Mouse (Mus musculus): ENCODE measurements around the gene Cap1. TPM values are rescaled to one million over a fixed set of nuclear protein-coding genes. Genes with fewer than 3 reads are reported as not detected.
"Not testable (repeated sequence)": the region's sequence is repeated elsewhere in the genome, so short reads cannot be mapped to it uniquely, and the experiment has no call there.

Gene Cap1
- polyA plus RNA-seq, 1 experiment from 2014 or later: 69.4 TPM

GRCm38 (mm10) chr4:122820941-122821340, 64.9 kb downstream of the Cap1 start:
- not testable (repeated sequence) for H3K4me2 ChIP-seq; ATAC-seq (replicated peaks); H3K4me3 ChIP-seq; H3K9ac ChIP-seq; H3K27me3 ChIP-seq (replicated peaks); H3K4me1 ChIP-seq; H3K36me3 ChIP-seq (replicated peaks); H3K9me3 ChIP-seq; H3K27ac ChIP-seq
- WGBS: 37% methylated on average over 10 of the region's 10 CpGs

GRCm38 (mm10) chr4:122816202-122816601, 69.7 kb downstream of the Cap1 start:
- H3K9me3 ChIP-seq: no peaks in the 10 kb centered on the region
- no peak overlapping the region for H3K4me3 ChIP-seq
- H3K27ac ChIP-seq: no peak overlapping the region
- no peaks in the 10 kb centered on the region for H3K27me3 ChIP-seq (replicated peaks)
- no peak overlapping the region for H3K4me2 ChIP-seq
- H3K36me3 ChIP-seq (replicated peaks): no peaks in the 10 kb centered on the region
- H3K4me1 ChIP-seq: no peaks in the 10 kb centered on the region
- no peak for ATAC-seq (replicated peaks)
- WGBS: 70% methylated on average over 1 of the region's 1 CpGs
- no peak overlapping the region for H3K9ac ChIP-seq

DNA sequence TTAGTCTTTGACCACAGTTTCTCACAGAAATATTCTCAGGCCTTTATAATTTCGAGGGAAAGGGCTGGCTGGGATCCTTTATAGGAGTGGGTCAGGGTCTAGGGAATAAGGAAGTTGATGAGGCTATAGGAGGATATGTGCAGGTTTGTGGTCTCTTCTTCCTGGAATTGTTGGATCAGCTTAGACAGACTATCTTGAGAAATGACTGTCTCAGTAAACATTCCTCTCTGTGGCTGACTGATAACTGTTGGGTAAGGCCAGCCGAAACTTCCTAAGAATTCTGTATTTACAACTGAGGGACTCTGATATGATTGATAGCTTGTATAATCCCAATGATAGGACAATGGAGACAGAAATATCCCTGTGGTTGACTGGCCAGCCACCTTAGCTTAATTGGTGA, 74.0 kb downstream of the Cap1 start:
- no peaks in the 10 kb centered on the region for H3K27me3 ChIP-seq (replicated peaks)
- no peak overlapping the region for H3K4me2 ChIP-seq
- no peak overlapping the region for H3K27ac ChIP-seq
- WGBS: 81% methylated on average over 2 of the region's 2 CpGs
- H3K36me3 ChIP-seq (replicated peaks): no peaks in the 10 kb centered on the region
- ATAC-seq (replicated peaks): no peak
- no peaks in the 10 kb centered on the region for H3K4me1 ChIP-seq
- H3K9ac ChIP-seq: no peak overlapping the region
- H3K4me3 ChIP-seq: no peak overlapping the region
- H3K9me3 ChIP-seq: no peaks in the 10 kb centered on the region

DNA sequence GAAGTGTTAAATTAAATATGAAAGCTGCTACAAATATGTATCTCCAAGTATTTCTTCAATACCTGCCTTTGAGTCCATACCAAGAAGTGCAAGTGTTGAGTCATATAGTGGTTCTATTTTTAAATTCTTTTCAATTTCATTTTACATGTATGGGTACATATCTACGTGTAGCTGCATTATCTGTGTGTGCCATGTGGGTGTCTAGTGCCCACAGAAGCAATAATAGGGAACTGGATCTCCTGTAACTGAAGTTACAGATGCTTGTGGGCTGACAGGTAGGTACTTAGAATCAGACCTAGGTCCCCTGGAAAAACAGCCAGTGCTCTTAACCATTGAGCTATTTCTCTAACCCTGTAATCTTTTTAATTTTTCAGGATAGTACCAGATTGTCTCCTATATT, 74.7 kb downstream of the Cap1 start:
- Histone ChIP-seq H3K9me3 (no peaks in the 10 kb centered on the region), H3K36me3 (replicated peaks) (no peaks in the 10 kb centered on the region), H3K27me3 (replicated peaks) (no peaks in the 10 kb centered on the region), H3K27ac (no peak overlapping the region), H3K4me3 (no peak overlapping the region), H3K4me2 (no peak overlapping the region), H3K9ac (no peak overlapping the region), H3K4me1 (no peaks in the 10 kb centered on the region)
- whole genome bisulfite sequencing: 60% methylated on average over 1 of the region's 1 CpGs
- no peak for ATAC-seq (replicated peaks)

Other genes with a start within 250 kb of the Cap1 start
- not detected in 2 replicates for gene 9530002B09Rik, start 196.8 kb downstream of the Cap1 start, polyA plus RNA-seq (2015; fragmentation: Nextera tagmentation; extraction: Ambion mirVana)
- gene Ppt1, start 49.8 kb downstream of the Cap1 start, polyA plus RNA-seq (2015; fragmentation: Nextera tagmentation; extraction: Ambion mirVana): 90.6 and 91.4 TPM in 2 replicates
- 33.4 and 36.0 TPM in 2 replicates for gene Mfsd2a, start 75.1 kb upstream of the Cap1 start, polyA plus RNA-seq (2015; fragmentation: Nextera tagmentation; extraction: Ambion mirVana)
- 83.1 and 86.7 TPM in 2 replicates for gene Mycl, start 109.6 kb upstream of the Cap1 start, polyA plus RNA-seq (2015; fragmentation: Nextera tagmentation; extraction: Ambion mirVana)
- 25.3 and 25.8 TPM in 2 replicates for gene Trit1, start 130.5 kb upstream of the Cap1 start, polyA plus RNA-seq (2015; fragmentation: Nextera tagmentation; extraction: Ambion mirVana)
- gene Bmp8b, start 219.1 kb upstream of the Cap1 start, polyA plus RNA-seq (2015; fragmentation: Nextera tagmentation; extraction: Ambion mirVana): 0.36 and 0.56 TPM in 2 replicates
- gene Oxct2b, start 230.2 kb upstream of the Cap1 start, polyA plus RNA-seq (2015; fragmentation: Nextera tagmentation; extraction: Ambion mirVana): 0.25 and 0.66 TPM in 2 replicates

Measured in midbrain, embryonic 15.5 days (tissue).